ENCODE assay signal across 7 mouse cellular contexts in genomic region chr5:3595693-3596398, GRCm38 (mm10). TPM values are rescaled to one million over a fixed set of nuclear protein-coding genes. Genes with fewer than 3 reads are reported as not detected.
A peak's percentile ranks its signal among the peaks of the same experiment; 100 is the strongest.
DNase-seq lines count a peak whose midpoint lies in the region; ATAC-seq lines count a peak whose summit lies in the region.

TSS of gene Pex1 (plus strand) at chr5:3596066.

- peaks cover 10% of the 10 kb centered on the region; the same call in 1 of the 2 replicates for H3K4me1 ChIP-seq in intestine, embryonic 15.5 days (replicated peaks)
- H3K4me1 ChIP-seq in midbrain, embryonic 10.5 days = peaks cover 18% of the 10 kb centered on the region

- WGBS in intestine, embryonic 15.5 days = under 1% methylated on average over 50 of the region's 50 CpGs
- under 1% methylated on average over 50 of the region's 50 CpGs for WGBS in midbrain, embryonic 10.5 days

- peak within 1 kb of the TSS; percentile 71 for H3K4me2 ChIP-seq in intestine, embryonic 15.5 days (replicated peaks)

- no peaks in the 10 kb centered on the region for H3K27me3 ChIP-seq in intestine, embryonic 15.5 days (replicated peaks)
- H3K27me3 ChIP-seq in midbrain, embryonic 10.5 days (ENCODE audit: low read depth, poor library complexity, severe bottlenecking) = no peaks in the 10 kb centered on the region

- peaks cover 4% of the 10 kb centered on the region for H3K36me3 ChIP-seq in intestine, embryonic 15.5 days
- peaks cover 20% of the 10 kb centered on the region for H3K36me3 ChIP-seq in midbrain, embryonic 10.5 days

- intact Hi-C loops in gastrocnemius, postnatal 36 days (cut with DNase I) = loop anchor here (5.0 kb wide), 1 partner anchor 51 kb away; no protein-coding TSS in a partner anchor
- intact Hi-C loops in left cerebral cortex, postnatal 25 days (cut with DNase I) = no loop called here

- peak within 1 kb of the TSS; percentile 72 for H3K27ac ChIP-seq in intestine, embryonic 15.5 days
- H3K27ac ChIP-seq in midbrain, embryonic 10.5 days (replicated peaks) = peak within 1 kb of the TSS; percentile 84

- peak within 1 kb of the TSS; percentile 73 for H3K4me3 ChIP-seq in intestine, embryonic 15.5 days (replicated peaks)
- peak within 1 kb of the TSS; percentile 87 for H3K4me3 ChIP-seq in midbrain, embryonic 10.5 days

- ATAC-seq in intestine, embryonic 15.5 days = peak; percentile 99

- H3K9me3 ChIP-seq in intestine, embryonic 15.5 days = no peaks in the 10 kb centered on the region
- no peaks in the 10 kb centered on the region for H3K9me3 ChIP-seq in midbrain, embryonic 10.5 days (replicated peaks)

- peak within 1 kb of the TSS; percentile 62 for H3K9ac ChIP-seq in intestine, embryonic 15.5 days

- DNase-seq in adrenal gland, adult 2 months = peak; percentile 97
- DNase-seq in embryo, embryonic 11.5 days (ENCODE audit: low read depth, low spot score) = peak; percentile 88
- peak; percentile 86 to 92 for DNase-seq in gastrocnemius, postnatal 36 days
- DNase-seq in left cerebral cortex, postnatal 25 days (ENCODE audit: low spot score in 2 of 2) = peak; percentile 95 to 98
- DNase-seq in midbrain, embryonic 10.5 days (ENCODE audit: low spot score) = peak; percentile 95
- peak; percentile 90 for DNase-seq in right cerebral cortex, postnatal 4 days

RNA-seq across cellular contexts. Expression of gene Pex1, which starts in this region (rescaled TPM):
- 10 to 100 TPM; 20.9 to 43.1 TPM for total RNA-seq in adrenal gland, adult 2 months (2021)
- 6.0 and 8.9 TPM in 2 replicates for polyA plus RNA-seq in adrenal gland, adult 2 months (2012; rRNA removed)
- total RNA-seq in gastrocnemius, postnatal 36 days (2021) = 1 to 10 TPM; 6.9 to 7.3 TPM
- 15.5 and 20.2 TPM in 2 replicates for polyA plus RNA-seq in intestine, embryonic 15.5 days (2015; fragmentation: Nextera tagmentation; extraction: Ambion mirVana)
- 10 to 100 TPM; 25.2 to 30.3 TPM for total RNA-seq in left cerebral cortex, postnatal 25 days (2021)
- 14.8 and 18.3 TPM in 2 replicates for polyA plus RNA-seq in midbrain, embryonic 10.5 days (2016; fragmentation: Nextera tagmentation; extraction: Ambion mirVana)

Comparison
In these comparisons a context has a peak if more than half of its experiments do, and no peak if none do; other contexts are left out.
1. Peak in every context shown above with its lines: DNase-seq, ATAC-seq, H3K4me3 ChIP-seq and H3K27ac ChIP-seq.